Mouse (Mus musculus): ENCODE measurements at regions not wholly inside any gene's neighbourhood (a gene's known extent, or its start where the extent isn't known, plus 50 kb on each side); places are given as distances from the start of the nearest gene placed in this dataset.

DNA sequence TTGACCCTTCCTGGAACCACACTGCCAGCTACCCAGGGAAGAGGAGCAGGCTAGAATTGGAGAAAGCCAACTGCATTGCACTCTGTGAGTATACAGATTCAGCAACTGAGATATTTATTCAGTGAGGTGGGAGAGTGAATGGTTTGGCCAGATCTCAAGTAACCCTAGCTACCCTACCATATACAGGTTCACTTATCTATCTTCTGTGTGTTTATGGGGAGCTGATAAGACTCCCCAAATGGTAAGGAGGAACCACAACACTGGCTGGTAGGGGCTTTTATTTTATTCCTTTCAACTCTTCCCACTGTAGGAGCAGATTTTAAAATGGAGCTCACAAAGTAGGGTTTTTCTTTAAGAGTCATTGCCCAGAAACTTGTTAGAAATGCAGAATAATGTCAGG is 62.9 kb downstream of the Arrdc3 start:
- no peak for DNase-seq (ENCODE audit: extremely low read depth, insufficient read length, low spot score)

DNA sequence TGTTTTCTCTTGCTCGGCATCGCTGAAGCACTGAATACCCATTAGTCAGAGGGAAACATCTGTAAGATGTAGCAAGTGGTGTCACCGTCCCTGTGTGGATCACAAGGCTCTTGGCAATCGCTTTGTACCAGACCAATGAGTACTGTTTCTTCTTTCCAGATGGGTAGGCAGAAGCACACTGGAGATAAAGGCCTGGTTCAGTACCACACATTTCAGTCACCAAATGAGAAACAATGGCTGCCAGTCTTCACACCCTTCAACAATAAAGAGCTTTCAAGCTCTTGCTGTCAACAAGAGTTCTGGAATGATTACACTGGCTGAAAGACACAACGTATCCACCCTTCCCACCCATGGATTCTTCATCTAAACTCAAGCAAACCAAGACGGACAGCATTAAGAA is 64.5 kb downstream of the Arrdc3 start:
- no peak for DNase-seq (ENCODE audit: extremely low read depth, insufficient read length, low spot score)

GRCm38 (mm10) chr13:80949133-80949697 is 66.0 kb downstream of the Arrdc3 start:
- DNase-seq (ENCODE audit: extremely low read depth, insufficient read length, low spot score) = peak; percentile 59

GRCm38 (mm10) chr13:80950239-80950638 is 67.1 kb downstream of the Arrdc3 start:
- no peak for DNase-seq (ENCODE audit: extremely low read depth, insufficient read length, low spot score)

- DNase-seq (ENCODE audit: extremely low read depth, insufficient read length, low spot score) = no peak
Measured at GRCm38 (mm10) chr13:80950803-80951202, 67.6 kb downstream of the Arrdc3 start.

DNA sequence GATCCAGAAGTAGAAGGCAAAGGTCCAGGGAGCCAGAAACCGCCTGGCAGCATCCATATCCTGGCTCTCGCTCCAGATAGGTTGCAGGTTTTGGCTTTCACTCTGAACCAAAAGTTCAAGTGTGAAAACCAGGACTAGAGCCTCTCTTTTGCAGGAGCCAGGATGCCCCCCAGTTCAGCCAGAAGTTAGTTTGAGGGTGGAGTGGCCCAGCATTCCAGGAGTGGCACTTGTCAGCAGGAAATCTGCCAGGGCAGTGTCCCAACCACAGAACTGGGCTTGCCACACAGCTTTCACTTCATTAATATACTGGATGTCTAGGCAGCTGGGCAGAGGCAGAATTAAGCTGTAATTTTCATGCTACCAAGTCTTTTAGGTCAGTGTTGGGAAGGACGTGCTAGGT is 68.1 kb downstream of the Arrdc3 start:
- DNase-seq (ENCODE audit: extremely low read depth, insufficient read length, low spot score) = peak; percentile 76

DNA sequence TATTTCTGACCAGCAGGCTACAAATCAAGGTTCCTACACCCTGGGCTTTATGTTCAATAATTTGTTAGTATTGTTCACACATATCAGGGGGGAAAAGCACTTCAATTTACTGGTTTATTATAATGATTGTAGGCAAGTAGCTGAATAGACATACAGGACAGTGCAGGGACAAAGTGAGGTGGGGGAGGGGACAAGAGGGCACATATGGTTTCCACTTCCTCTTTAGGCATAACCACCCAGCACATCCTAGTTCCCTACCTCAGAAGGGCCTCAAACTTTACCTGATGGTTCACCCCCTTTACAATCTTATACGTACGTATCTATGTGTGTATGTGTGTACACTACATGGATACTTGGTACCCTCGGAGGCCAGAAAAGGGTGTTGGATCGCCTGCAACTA is 69.7 kb downstream of the Arrdc3 start:
- DNase-seq (ENCODE audit: extremely low read depth, insufficient read length, low spot score) = no peak

- DNase-seq (ENCODE audit: extremely low read depth, insufficient read length, low spot score) = no peak
Measured at GRCm38 (mm10) chr13:80954059-80954645, 71.0 kb downstream of the Arrdc3 start.

GRCm38 (mm10) chr13:80956966-80957365 is 73.8 kb downstream of the Arrdc3 start:
- peak; percentile 71 for DNase-seq (ENCODE audit: extremely low read depth, insufficient read length, low spot score)

DNA sequence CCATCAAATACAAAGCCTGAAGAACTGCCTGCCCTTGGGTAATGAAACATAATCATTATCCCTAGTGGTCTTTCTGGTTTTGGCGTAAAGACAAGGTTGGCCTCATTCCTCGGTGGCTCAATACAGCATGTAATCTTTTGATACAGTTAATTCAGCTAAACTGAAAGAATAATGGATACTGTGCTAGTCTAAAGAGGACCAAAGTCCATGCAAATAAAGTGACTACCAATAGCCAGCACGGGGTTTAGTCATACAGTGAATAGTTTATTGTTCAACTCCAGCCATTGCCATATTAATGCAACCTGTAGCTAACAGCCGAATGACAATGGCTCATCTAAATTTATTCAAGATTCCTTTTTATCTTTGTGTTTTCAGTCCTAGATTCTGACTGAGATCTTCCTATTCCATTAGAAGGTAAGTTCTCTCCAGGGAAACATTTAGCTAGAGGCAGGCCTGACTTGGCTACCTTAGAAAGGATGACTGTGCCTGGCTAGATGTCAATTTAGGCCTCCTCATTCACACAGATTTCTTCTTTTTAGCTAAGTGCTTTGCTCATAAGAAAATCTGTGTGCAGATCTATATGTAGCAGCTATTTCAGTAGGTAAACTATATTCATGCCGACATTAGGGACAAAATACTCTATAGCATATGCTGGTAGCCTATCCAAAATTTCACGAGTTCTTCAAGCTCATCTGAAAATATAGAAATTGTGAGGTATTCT is 74.4 kb downstream of the Arrdc3 start:
- no peak for DNase-seq (ENCODE audit: extremely low read depth, insufficient read length, low spot score)

- no peak for DNase-seq (ENCODE audit: extremely low read depth, insufficient read length, low spot score)
Measured at GRCm38 (mm10) chr13:80959763-80960162, 76.6 kb downstream of the Arrdc3 start.

- DNase-seq (ENCODE audit: extremely low read depth, insufficient read length, low spot score) = no peak
Measured at GRCm38 (mm10) chr13:80961985-80962617, 78.9 kb downstream of the Arrdc3 start.

GRCm38 (mm10) chr13:80962789-80963590 is 79.8 kb downstream of the Arrdc3 start:
- DNase-seq (ENCODE audit: extremely low read depth, insufficient read length, low spot score) = peak; percentile 94

DNA sequence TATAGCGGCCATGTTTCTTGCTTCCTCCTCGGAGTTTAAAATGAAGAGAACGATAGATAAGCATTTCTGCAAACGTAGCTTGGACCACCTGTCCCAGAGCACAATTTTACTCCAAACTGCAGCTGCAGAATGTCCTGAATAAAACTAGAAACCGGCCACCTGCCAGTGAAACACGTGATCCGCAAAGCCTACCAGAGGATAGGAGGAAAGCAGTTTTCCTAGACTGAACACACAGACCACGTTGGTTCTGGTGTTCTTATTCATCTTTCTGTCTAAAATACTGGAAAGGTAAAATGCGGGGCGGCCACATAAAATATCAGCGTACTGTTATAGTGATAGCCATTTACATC is 80.4 kb downstream of the Arrdc3 start:
- DNase-seq (ENCODE audit: extremely low read depth, insufficient read length, low spot score) = no peak

DNA sequence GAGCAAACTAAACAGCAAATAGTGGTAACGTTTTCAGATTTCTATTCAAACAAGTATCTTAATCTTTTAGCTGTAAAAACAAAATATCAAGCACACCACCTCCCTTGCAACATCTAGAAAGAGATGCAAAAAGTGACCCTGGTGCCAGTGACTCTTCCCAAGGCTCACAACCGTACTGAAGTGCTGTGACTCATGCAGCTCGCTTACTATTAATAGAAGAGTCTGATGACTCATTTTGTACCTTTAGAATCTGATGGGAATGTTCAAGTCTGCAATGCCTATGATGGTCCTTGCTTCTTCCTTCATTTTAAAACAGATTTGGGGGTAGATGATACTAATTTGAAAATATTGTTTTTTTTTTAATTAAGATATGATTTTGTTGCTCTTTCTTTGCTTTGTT is 88.5 kb downstream of the Arrdc3 start:
- DNase-seq (ENCODE audit: extremely low read depth, insufficient read length, low spot score) = peak; percentile 34

- no peak for DNase-seq (ENCODE audit: extremely low read depth, insufficient read length, low spot score)
Measured at GRCm38 (mm10) chr13:80974424-80974823, 91.2 kb downstream of the Arrdc3 start.

GRCm38 (mm10) chr13:80977266-80977665 is 94.1 kb downstream of the Arrdc3 start:
- DNase-seq (ENCODE audit: extremely low read depth, insufficient read length, low spot score) = no peak

DNA sequence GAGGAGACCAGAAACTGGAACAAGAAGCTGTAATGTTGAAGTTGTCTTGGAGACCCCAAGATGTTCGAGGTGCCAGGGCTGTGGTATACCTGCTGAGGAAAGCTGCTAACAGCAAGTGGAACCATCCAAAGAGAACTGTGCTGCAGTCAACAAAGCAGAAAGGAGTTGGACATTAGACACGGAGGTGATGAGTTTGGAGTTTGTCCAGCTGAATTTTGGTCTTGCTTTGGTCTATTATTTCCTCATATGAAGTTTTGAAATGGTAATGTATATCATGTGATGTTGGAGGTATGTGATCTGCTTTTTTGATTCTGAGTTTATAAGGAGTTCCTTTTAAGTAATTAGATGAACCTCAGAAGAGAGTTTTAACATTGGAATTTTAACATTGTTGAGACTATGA is 98.0 kb downstream of the Arrdc3 start:
- no peak for DNase-seq (ENCODE audit: extremely low read depth, insufficient read length, low spot score)

- DNase-seq (ENCODE audit: extremely low read depth, insufficient read length, low spot score) = no peak
Measured at GRCm38 (mm10) chr13:80986657-80987056, 103.5 kb downstream of the Arrdc3 start.

- no peak for DNase-seq (ENCODE audit: extremely low read depth, insufficient read length, low spot score)
Measured at GRCm38 (mm10) chr13:80989756-80990155, 106.6 kb downstream of the Arrdc3 start.

- no peak for DNase-seq (ENCODE audit: extremely low read depth, insufficient read length, low spot score)
Measured at GRCm38 (mm10) chr13:80992342-80992741, 109.2 kb downstream of the Arrdc3 start.

Measured in 3134 (cell line).